Mouse (Mus musculus): ENCODE results near the gene Asap3.

Asap3 gene

DNA sequence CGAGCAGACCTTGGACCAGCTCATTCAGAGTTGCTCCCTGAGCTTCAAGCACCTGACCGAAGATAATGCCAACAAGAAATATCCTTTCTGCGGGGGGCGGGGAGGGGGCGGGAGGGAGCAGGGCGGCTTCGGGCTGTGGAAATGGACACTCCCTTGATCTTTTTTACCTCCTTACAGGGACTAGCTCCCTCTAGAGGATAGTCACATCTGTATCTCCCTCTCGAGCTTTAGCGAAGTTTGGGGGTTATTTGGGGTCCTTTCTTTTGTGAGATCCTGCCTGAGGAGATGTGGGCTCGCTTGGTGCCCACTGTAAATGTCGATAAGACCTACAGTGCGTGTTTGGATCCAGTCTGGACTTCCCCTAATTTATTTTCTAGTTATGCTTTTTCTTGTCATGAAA, 24.8 kb upstream of the Asap3 start:
- DNase-seq: no peak

DNA sequence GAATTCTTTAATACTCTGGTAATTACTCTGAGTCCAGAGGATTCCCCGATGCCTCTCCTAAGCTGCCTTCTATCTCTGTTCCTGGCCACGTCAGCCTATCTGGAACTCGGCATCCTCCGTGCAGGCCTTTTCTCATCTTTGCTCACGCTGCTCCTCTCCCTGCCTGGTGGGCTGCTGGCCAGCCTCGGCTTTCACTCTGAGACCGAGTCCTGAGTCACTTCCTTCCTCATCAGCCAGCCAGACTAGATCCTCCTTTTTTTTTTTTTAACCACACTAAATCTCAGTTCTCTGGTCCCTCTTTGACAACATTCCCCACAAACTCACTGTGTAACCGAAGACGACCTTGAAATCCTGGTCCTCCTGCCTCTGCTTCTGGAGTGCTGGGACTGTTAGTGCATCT, 20.8 kb upstream of the Asap3 start:
- DNase-seq: no peak

- DNase-seq: no peak
These were observed 19.9 kb upstream of the Asap3 start for GRCm38 (mm10) chr4:136186315-136186714.

DNA sequence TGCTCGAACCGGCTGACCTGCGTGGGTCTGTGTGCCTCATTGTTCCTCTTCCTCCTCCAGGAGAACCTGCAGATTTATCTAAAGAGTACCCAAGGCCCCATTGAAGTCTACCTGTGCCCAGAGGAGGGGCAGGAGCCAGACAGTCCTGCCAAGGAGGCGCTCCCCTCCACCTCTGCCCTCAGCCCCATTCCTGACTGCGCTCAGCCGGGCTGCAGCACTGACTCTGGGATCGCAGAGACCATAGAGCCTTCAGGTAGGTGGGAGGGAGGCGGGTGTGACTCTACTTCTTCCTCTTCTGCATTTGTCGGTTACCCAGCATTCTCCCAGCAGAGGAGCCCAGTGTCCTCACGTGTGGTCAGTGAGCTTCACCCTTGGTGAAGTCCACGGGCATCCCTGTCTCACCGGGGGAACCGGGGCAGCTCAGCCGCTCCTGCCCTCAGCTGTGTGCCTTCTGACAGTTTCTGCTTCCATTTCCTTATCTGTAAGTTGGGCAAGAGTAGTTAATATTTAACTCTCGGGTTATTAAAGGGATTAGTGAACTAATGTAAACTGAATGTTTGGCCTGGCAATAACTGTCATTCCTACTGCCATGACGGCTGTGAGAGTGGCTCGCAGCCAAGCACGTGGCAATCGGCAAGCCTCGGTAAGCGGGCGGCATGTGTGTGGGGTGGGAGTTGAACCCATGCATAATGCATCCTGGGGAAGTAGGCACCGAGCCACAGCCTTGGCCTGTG, 19.3 kb upstream of the Asap3 start:
- DNase-seq: no peak

GRCm38 (mm10) chr4:136188973-136189737, 17.0 kb upstream of the Asap3 start:
- no peak for DNase-seq

GRCm38 (mm10) chr4:136189912-136190311, 16.3 kb upstream of the Asap3 start:
- DNase-seq: no peak

GRCm38 (mm10) chr4:136193571-136193970, 12.6 kb upstream of the Asap3 start:
- no peak for DNase-seq

DNA sequence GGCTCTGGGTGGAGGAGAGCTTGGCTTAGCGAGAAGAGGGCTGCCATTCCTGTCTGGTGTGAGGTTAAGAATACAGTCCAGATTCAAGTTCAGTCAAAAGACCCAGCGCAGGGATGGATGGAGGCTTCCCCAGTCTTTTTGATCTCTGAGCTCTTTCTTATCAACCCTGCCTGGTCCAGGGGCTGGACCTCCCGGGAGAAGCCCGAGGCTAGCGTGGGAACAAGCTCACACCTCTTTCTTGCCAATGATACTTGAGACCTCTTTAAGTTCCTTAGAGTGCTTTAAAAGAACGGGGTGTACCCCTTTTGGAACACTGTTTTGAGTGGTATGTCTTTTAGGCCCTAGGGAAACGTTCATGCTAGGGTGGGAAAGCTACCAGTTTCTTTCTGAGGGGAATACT, 11.1 kb upstream of the Asap3 start:
- no peak for DNase-seq

GRCm38 (mm10) chr4:136195629-136196028, 10.5 kb upstream of the Asap3 start:
- no peak for DNase-seq

- no peak for DNase-seq
These were observed 10.0 kb upstream of the Asap3 start for GRCm38 (mm10) chr4:136196201-136196600.

GRCm38 (mm10) chr4:136198846-136199245, 7.3 kb upstream of the Asap3 start:
- DNase-seq: no peak

DNA sequence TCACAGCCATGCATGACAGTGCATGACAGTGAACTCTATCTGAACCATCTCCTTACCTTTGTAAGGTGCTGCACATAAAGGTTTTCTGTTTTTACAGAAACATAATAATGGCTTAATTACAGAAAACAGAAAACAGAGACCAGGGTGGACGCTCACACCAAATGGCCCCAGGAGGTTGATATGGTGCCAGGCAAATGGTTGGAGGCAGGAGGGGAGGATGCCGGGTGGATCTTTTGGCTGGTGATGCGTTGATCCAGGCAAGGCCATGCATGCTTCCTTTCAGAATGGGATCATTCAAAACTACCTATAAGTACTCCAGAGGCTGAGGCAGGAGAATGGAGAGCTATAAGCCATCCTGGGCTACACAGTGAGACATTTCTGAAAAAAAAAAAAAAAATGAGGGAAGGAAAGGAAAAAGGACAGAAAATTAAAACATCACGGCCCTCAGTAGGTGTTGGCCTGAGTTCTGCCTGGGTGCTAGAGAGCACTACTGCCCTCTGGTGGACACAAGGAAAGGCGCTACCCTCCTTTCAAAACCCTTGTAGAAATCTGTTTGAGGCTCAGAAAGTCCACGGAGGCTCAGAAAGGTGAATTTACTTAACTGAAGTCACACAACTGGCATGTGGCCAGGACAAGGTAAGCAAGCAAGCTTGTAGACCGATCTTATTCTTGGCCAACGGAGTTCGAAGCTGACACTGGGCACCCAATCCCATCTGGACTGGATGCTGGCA, 6.4 kb upstream of the Asap3 start:
- DNase-seq: peak; percentile 45

- DNase-seq: no peak
These were observed 3.7 kb upstream of the Asap3 start for GRCm38 (mm10) chr4:136202509-136202908.

GRCm38 (mm10) chr4:136204775-136205174, 1.4 kb upstream of the Asap3 start:
- no peak for DNase-seq

- DNase-seq: no peak
These were observed 778 bp downstream of the Asap3 start for GRCm38 (mm10) chr4:136206943-136207342.

GRCm38 (mm10) chr4:136210931-136211330, 4.8 kb downstream of the Asap3 start:
- DNase-seq: no peak

- DNase-seq: no peak
These were observed 7.5 kb downstream of the Asap3 start for GRCm38 (mm10) chr4:136213629-136214028.

- no peak for DNase-seq
These were observed 8.7 kb downstream of the Asap3 start for GRCm38 (mm10) chr4:136214828-136215227.

GRCm38 (mm10) chr4:136215576-136215975, 9.4 kb downstream of the Asap3 start:
- DNase-seq: no peak

DNA sequence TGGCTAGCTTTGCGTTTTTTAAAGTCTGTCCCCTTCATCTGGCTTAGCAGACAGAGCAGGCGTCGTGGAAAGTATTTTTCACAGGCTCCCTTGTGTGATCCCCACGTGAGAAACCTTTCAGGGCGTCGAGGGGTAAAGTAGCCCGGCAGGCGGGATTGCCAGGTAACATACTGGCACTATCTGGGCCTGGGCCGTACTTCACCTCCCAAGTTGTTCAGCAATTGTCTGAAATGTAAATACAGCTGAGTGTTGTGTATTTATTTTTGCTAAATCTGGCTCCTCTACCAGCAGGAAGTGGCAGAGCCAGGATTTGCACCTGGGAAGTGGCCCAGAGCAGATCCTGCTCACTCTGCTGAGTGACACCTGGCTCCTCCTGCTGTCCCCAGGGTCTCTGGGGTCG, 10.9 kb downstream of the Asap3 start:
- DNase-seq: no peak

DNA sequence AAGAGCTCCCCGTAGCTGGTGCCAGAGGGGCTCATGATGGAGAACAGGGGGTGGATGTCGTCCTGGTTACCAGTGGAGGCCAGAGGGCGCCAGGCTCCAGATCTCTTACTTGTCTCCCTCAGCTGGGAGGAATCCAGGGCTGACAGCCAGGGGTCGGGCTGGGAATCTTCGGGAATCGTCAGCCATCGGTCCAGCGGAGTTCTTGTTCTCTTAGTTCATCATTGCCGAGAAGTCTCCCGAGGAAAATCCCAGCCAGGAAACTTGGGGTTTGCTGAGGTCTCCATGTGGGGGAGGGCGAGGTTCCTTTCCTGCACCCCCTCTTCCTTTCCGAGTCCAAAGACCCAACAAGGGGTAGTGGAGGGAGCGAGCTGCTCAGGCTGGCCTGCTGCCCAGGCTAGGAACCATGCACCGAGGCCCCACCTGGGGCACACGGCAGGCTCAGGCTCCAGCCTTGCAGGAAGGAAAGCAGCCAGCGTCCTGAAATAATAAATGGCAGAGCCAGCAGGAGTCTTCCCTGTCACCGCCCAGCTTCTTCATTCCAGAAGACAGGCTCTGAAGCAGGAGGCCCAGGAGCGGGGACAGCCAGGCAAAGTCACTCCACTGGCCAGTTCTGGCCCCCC, 12.5 kb downstream of the Asap3 start:
- DNase-seq: peak; percentile 22

- no peak for DNase-seq
These were observed 14.1 kb downstream of the Asap3 start for GRCm38 (mm10) chr4:136220133-136220775.

Data from cerebellum, adult 9-10 months (tissue).